Mouse (Mus musculus): Measurements from ENCODE around the gene Kctd20.

The Kctd20 gene

DNA sequence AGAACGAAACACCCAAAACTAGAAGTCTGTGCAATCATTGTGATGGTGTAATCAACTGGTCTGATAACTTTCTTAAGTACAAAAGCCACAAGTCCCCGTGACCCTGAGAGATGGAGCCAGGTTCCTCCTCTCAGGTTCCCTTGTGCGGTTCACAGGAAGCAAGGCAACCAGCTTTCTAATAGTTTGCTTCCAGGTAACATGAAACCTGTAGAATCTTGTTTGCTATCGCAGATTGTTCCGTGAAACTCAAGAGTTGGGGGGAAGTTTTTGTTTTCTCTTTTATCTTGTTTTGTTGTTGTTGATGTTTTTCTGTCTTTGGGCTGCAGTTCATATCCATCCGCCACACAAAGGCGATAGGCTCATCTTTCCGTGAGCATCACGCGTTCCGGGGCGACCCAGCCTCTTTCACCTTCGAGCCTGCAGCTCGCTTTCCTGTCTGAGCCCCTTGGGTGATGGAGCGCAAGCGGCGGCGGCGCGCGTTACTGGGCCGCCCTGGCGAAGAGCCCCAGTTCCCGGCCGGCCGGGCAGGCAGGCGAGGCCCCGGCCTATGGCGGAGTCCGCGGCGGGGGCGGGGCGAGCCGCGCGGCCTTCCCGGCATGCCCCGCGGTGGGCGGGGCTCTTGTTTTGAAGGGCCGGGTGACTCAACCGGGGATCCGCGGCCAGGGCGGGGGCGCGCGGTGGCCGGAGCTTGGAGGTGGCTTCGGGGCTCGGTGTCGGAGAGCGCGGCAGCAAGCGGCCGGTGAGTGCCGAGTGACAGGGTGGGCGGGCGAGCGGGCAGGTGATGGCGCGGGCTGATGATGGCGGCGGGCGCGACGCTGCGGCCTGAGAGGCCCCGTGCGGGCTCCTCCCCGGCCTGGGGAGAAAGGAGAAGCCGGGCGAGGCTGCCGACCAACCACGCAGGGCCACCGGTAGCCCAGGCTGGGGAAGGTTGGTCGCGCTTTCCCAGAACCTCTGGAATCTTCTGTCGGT is at the start of gene Kctd20:
Kctd20 (plus strand) TSS at position 120 of the 969 bp plus-strand sequence.
- peak; percentile 93 for DNase-seq (ENCODE audit: low spot score)

DNA sequence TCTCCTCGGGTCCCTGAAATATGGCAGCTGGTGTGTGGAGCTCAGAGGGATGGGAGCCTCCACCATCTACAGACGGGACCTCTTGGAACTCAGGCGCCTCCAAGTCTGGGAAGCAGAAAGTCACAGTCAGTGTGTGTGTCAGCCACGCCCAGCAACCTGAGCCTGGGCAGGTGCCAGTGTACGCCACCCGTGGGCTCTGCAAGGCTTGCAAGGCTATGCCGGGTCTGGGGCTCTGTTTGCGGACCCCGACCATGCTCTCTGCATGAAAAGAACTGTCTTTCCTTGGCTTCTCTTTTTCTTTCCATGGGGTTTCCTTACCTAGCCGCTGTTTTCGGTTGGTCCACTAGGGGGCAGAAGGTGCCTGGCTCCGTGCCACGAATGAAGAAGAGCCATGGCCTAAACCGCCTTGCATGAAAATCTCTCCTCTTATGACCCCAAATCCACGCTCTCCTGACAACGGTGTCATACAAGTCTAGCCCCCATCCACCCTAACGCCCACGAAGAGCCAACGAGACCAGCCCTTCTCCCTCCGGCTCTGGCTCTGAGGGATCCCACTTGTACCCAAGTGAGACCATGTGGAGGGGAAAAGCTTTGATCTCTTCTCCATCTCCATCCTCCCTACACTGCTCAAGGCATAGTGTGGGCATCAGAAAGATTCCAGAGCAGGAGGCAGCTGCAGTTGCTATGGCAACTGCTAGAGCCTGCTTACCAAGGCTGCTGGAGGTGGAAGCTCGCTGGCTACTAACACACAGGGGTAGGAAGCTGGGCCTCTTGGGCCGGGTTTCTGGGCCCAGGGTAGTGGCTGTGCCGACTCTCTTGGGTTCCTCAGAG is 47.0 kb upstream of the Kctd20 start:
- peak; percentile 67 for DNase-seq (ENCODE audit: low spot score)

DNA sequence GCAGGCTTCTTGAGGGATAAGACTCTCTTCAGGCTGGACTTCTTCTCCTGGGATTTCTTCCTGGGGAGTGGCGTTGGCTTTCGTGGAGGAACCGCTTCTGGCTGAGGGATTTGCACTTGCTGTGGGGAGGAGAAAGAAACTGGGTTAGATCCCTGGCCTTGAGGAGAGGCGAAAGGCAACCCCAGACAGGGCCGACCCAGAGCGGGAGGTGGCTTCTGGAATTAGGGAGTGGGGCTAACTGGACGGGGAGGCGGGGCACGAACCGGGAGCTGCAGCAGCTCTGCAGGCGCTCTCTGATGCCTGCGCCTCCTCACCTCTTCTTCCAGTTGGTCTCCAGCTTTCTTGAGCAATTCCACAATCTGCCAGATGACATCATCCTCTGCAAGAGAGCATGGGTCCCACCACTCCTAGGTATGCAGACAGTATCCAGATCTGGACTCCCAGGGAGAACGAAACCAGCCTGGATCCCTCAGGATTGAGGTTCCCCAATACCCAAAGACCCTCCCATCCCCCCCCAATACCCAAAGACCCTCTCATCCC is 46.3 kb upstream of the Kctd20 start:
- DNase-seq (ENCODE audit: low spot score): no peak

DNA sequence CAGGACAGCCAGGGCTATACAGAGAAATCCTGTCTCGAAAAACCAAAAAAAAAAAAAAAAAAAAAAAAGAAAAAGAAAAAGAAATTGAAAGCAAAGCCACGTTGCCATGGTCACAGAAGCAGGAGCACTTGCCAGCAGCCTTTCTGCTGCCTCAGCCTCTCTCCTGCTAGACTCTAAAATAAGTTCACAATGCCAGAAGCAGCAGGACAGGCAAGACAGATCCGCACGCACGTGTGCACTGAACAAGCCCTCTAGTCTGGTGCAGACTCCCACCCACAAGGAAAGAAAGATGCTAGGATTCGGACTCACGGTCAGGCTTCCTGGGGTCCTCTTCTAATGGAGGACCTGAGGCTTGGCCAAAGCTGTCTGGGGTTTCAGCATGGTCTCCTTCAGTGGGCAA is 43.8 kb upstream of the Kctd20 start:
- DNase-seq (ENCODE audit: low spot score): no peak

DNA sequence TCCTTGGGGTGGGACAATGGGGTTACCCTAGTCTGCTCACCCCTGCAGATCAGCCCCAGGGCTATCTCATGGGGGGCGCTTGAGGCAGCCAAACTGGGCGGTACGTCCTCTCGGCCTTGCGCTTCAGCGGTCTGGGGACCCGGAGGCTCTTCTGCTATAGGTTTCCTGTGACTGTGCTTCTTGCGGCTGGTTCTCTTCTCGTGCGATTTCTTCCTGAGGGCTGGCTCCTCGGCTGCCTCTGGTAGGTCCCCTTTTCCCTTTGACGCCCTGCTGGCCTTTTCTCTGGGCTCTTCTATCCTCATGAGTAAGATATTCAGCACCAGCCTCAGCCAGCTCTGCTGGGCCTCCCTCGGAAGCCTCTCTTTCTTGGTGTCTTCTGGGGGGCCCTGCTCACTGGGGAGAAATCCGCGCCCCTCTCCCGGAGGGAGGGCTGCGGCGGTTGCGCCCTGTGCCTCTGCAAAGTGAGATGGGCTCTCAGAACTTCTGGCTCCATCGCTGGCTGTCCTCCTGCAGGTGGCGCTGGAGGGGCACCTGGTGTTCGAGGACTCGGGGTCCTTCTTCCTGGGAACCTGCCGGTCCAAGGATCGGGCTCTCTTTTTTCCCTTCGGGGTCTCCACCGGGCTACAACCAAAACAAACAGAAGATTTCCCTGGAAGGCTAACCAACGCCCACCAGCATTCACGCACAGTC is 42.4 kb upstream of the Kctd20 start:
- peak; percentile 63 for DNase-seq (ENCODE audit: low spot score)

DNA sequence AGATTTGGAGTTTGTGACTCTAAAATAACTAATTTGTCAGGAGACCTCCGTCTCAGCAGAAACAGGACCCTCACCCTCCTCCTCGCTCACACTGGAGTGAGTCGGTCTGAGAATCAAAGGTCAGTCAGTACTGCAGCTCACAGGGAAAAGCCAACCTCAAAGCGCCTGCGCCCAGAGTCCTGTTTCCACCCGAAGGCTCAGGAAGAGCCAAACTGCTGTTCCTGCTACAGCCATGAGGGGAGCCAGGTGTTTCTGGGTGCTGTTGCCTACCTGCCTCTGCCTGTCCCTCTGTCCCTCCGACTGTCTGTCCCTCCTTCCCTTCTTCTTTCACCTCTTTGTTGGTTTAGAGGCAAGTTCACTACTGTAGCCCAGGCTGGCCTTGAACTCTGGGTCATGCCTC is 41.6 kb upstream of the Kctd20 start:
- no peak for DNase-seq (ENCODE audit: low spot score)

DNA sequence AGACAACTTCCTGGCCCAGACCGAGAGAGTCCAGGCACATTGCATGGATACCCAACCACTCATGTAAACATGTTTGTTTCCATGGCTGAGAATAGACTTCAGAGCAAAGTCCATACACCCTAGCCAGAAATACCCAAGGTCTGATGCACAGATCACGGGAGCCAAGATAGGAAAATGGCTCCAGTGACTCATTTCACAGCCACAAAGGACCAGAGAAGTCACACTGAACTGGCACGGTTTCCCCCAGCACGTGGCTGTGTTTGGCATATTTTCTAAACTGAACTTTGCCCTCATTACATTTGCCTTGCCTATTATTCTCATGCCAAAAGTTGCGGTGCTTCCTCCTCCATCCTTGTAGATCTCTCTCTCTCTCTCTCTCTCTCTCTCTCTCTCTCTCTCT is 38.5 kb upstream of the Kctd20 start:
- no peak for DNase-seq (ENCODE audit: low spot score)

DNA sequence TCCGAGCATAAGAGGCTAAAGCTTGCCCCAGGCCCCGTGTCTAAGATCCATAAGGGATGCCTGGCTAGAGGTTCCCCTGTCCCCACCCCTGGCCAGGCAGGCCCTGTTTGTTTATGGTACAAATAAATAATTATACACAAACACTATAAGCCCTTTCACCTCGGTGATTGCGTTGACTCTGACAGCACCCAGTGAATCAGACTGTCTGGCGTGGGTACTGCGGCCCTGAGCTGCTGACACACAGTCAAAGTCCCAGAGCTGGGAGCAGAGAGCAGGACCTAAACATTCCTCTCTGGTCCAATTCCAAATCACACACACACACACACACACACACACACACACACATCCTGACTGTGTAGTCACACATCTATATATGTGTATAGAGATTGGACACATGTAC is 37.8 kb upstream of the Kctd20 start:
- no peak for DNase-seq (ENCODE audit: low spot score)

DNA sequence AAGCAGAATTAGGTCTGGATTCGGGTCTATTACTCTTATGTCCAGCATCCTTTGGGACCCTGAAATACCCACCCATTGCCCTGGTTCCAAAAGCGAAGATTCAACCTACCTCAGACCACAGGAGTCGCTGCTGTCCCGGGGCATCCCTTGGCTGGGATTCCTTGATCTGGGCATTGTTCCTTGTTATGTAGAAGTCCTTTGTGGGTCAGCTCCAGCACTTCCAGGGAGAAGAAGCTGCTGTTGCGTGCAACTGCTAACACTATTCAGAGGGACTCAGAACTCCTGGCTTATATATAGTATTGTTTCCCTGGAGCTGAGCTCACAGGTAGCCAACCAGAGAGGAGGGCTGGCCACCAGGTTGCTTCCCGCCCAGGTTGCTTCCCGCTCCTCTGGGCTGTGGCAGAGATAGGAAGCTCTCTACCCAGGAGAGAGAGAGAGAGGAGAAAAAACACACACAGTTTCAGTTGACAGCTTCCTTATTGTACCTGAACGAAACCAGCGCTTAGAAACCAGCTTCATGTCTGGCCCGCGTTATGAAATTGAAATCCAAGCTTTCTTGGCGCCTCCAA is 36.6 kb upstream of the Kctd20 start, which contains the start of gene 4930539E08Rik:
4930539E08Rik (minus strand) TSS at position 265 of the 569 bp plus-strand sequence.
- no peak for DNase-seq (ENCODE audit: low spot score)

DNA sequence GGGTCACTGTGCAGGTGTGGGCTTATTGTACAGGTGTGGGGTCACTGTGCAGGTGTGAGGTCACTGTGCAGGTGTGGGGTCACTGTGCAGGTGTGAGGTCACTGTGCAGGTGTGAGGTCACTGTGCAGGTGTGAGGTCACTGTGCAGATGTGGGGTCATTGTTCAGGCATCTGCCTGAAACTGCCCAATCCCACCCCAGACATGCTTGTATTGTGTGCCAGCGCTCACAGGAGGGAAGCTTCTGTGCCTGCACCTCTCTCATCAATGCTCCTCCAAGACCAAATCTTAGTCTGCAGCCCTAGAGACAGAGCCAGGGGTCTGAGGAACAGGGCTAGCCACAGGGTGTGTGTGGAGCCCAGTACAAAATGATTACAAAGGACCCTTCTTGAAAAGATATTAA is 35.2 kb upstream of the Kctd20 start:
- DNase-seq (ENCODE audit: low spot score): no peak

DNA sequence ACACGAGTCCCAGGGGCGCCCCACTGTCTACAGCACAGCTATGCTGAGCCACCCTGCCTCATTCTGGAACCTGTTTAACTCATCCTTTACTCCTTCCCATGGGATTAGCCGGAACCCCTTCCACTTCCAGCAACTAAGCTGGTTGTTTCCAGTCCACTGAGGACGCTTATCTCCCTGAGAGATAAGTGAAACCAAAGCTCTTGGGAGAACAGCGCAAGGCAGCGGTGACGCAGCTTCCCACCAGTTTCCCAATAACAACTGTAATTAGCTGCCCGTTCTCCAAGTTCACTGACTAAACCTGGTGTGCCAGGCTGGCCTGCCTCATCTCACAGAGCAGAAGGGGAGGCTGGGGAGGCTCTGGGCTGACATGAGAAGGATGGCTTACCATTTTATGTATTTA is 30.7 kb upstream of the Kctd20 start:
- no peak for DNase-seq (ENCODE audit: low spot score)

DNA sequence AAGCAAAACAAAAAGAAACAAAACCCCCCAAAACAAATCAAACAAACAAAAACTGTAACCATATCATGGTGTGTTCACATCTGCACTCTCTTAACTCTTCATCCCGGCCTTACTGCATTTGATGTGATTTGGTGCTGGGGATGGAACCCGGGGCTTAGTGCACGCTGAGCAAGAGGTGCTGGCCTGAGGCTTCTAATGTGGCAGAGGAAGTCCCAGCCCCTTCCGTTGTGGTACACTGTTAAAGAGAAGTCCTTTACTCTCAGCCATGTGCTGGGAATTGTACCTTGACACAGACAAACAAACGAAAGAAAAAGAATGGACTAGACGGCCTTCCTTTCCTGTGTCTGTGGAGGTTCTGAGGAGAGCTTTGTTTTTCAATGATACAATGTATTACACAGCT is 29.7 kb upstream of the Kctd20 start:
- no peak for DNase-seq (ENCODE audit: low spot score)

DNA sequence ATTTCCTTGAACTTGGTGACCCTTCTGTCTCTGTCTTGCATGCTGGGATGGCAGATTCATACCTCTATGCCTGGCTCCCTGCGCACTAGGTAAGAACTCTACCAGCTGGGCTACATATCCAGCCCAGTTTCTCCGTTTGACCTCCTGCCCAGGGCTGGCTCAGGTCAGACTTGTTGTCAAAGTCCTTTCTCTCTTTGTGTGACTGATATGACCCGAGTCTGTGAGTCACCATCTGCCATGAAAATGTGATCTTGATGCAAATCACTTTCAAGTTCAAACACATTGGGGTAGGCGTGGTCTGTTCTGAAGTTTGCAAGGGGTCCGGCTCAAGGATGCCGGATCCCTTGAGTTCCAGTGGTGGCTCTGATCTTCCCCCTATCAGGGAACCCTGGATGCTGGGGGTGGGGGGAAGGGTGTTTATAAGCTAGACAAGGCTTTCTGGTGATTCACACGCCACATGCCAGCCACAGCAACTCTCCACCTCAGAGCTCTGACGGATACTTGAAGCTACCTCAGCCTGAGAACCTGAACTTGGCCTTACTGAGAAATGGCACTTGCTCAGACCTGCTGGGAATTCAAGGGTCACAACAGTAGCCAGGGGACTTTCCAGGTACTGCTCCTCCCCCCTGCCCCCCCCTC is 26.7 kb upstream of the Kctd20 start:
- peak; percentile 22 for DNase-seq (ENCODE audit: low spot score)

DNA sequence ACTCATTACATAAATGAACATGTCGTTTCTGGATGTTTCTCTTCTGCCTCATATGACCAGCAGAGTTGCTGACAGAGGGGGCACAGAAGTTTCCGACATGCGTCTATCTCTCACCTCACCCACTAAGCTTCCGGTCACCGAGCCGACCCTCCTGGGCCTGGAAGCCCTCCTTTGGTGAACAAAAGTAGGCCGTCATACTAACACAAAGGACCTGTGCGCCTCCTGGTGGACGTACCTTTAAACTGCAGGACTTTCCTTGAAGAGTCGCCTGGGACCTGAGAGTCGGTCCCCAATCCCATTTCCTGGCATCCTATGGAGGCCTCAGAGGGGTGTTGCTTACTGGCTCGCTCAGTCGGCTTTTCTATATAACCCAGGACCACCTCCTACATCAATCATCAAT is 25.4 kb upstream of the Kctd20 start:
- DNase-seq (ENCODE audit: low spot score): peak; percentile 77

DNA sequence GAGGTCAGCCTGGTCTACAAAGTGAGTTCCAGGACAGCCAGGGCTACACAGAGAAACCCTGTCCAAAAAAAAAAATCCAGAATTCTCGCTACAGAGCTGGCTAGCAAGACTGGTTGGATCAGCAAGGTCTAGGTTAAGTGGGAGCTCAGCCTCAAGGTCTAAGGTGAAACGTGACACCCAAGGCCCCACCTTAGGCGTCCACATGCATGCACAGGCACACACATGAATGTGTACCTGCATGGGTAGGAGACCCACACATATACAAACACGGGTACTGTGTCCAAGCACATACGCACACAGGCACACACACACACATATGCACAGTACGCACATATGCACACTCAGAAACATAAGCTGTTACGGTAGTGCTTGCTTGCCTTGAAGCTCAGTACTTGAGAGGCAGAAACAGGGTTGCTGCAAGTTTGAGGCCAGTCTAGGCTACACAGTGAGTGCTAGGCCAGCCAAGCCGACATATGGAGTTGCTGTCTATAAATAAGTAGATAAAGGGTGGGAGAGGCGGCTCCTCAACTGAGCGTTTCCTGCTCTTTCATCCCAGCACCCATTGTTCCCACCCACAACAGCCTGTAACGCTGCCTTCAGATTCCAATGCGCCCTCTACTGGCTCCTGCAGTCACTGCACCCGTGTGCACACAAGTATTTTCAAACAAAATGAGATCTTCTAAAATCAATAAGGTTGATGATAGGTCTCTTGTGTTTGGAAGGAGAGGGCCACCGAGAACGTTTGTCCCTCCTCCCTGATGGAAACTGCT is 24.7 kb upstream of the Kctd20 start:
- DNase-seq (ENCODE audit: low spot score): peak; percentile 59

DNA sequence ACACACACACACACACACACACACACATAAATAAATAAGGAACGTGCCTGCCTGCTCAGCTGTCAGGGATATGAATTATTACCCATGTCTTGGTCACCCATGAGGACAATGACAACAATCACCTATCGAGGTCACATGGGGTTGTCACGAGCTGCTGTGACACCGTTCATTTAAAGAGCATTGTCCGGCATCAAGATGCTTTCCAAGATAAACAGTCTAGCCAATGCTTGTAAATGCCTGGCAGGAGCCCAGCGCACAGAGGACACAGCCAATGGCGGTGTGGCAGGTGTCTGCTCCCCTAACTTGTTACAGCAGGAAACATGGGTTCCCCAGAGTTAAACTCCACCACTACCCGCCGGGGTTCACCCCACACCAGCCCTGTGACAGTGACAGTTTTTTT is 23.7 kb upstream of the Kctd20 start:
- no peak for DNase-seq (ENCODE audit: low spot score)

DNA sequence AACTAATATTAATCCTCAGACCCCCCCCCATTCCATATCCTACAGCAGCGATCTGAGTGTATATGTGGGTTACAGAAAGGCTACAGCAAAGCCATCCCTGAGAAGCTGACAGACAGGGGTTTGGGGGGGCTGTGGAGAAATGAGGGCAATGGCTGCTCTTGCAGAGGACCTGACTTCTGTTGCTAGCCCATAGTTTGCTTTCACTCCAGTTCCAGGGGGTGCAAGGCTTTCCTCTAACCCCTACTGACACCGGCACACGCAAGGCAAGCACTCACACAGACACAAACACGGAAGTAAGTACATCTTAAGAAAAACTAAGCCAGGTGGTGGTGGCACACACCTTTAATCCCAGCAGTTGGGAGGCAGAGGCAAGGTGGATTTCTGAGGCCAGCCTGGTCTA is 22.4 kb upstream of the Kctd20 start:
- no peak for DNase-seq (ENCODE audit: low spot score)

DNA sequence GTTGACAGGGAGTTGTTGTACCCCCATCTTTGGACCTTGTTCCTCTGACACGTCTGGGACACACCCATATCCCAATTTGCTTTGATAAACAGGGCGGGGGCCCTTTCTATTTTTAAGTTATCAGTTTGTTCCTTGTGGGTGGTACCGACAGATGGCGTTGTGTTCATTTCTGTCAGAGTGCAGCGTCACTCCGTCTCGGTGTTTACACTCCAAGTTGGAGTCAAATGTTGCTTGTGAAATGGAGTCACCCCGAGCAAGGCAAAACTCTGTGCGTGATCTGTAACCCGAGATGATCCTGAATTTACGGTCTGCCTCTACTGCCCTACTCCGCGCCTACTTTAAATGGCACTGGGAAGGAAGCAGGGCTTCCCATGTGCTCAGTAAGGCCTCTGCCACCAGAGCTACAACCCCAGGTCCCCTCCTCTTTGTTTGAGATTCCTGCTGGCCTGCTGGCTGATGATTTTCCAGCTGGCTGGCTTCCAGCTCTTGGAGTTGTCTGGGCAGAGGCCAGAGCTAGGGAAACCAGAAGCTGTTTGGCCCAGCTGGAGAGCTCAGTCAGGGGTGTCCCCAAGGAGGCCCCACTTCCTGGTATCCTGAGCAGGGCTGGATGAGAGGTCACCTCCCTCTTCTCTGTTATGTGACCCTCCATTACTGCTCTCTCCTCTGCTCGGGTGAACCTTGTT is 21.2 kb upstream of the Kctd20 start:
- peak; percentile 85 for DNase-seq (ENCODE audit: low spot score)

DNA sequence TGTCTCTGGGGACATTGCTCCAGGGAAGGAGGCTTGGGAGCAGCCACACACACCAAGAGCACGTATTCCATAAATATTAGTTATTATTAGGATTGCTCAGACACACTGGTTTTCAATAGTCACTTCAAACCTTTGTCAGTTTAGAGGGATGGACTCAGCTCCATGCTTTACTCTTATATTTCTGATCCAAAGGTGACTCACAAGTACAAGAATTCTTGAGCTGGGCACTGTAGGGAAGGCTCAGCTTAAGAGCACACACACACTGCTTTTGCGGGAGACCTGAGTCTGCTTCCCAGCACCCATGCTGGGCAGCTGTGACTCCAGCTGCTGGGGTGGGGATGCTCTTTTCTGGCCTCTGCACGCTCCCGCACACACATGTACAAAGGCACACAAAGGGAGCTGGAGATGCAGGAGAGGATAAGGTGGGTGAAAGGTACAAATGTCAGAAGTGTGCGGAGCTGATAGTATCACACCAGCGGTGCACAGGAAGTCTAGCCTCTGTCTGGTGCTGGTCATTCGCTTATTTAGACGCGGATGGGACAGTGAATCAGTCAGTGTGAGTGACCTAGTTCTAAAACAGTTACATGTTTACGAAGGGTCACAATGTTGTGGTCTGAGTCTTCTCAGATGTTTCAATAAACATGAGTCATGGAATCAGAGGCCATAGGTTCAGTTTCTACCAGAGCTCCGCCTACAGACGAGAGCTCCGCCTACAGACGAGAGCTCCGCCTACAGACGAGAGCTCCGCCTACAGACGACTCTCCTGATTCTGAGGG is 20.1 kb upstream of the Kctd20 start:
- DNase-seq (ENCODE audit: low spot score): no peak

Data from urinary bladder, postnatal 14 days (tissue).